Mouse (Mus musculus): ENCODE data around the gene Brip1. TPM values are rescaled to one million over a fixed set of nuclear protein-coding genes. Genes with fewer than 3 reads are reported as not detected.

Gene Brip1
- polyA plus RNA-seq (2015; fragmentation: Nextera tagmentation; extraction: Ambion mirVana): 0.49 and 1.1 TPM in 2 replicates

GRCm38 (mm10) chr11:86201037-86201786 lies at the start of gene Brip1:
Gene Brip1 (minus strand): TSS chr11:86201193.

Other genes starting within 250 kb of the Brip1 start
- 7.8 and 9.7 TPM in 2 replicates for gene Ints2, start 56.4 kb upstream of the Brip1 start, polyA plus RNA-seq (2015; fragmentation: Nextera tagmentation; extraction: Ambion mirVana)
- gene Med13, start 156.4 kb upstream of the Brip1 start, polyA plus RNA-seq (2015; fragmentation: Nextera tagmentation; extraction: Ambion mirVana): 6.3 and 6.4 TPM in 2 replicates

All from neural tube, postnatal 0 days (tissue).